Mouse (Mus musculus) spleen, postnatal 14 days (tissue): ENCODE results near the gene Tspoap1.

Experiments used
- DNase-seq, 2 experiments: peaks; one replicate each; pipeline ENCODE4 v3.0.0; 2021 to 2022; ENCODE audit warnings: low spot score in 2 of 2

Tspoap1 gene

DNA sequence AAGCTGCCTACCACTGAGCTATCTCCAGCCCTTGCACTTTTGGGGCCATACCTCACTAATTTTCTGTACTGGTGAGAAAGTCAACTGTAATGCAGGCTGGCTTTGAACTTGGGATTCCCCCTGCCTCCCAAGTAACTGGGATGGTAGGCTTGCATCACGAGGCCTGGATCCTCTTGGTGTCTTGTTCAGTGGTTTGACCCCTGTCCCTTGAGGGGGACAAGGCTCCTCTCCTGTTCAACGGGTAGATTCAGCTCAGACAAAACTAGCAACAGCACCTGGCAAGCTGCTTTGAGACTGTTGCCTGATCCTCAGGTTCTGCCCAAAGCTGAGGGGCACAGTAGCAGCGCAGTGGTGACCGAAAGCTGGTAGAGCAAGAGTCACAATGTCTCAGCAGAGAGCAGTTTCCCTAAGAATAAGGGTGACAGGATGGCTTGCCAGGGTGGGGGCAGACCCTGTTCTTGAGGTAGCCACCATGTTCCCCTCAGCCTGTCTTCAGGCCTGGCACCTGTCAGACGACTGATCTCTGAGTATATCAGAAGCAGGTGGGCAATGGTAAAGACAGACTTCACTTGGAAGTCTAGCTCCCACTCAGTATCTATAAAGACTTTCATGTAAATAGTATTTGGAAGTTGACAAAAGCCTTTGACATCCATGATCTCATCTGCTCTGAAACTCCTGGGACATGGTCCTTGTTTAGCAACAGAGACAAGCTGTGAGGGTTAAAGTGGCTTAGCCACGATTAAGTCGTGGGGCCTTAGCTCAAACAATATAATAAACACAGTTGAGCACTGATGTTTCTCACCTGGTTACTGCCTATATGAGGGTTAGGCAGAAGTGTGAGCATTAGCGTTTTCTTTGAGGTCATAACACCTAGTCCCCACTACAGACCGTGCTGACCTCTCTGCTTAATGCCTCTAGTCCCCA lies 14.4 kb upstream of the Tspoap1 start:
- DNase-seq, result no peak

DNA sequence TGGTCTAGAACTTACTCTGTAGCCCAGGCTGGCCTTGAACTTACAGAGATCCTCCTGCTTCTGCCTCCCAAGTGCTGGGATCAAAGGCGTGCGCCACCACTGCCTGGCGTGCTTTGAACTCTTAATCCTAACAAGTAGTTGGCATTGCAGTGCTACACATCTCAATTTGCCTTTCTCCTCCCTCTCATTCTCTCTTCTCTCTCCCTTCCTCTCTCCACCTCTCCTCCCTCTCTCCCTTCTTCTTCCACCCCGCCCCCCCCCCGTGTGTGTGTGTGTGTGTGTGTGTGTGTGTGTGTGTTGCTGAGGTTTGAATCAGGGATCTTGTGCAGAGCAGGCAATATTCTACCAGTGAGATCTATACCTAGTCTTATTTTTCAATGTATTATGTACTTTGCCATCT lies 13.0 kb upstream of the Tspoap1 start:
- DNase-seq, result no peak

DNA sequence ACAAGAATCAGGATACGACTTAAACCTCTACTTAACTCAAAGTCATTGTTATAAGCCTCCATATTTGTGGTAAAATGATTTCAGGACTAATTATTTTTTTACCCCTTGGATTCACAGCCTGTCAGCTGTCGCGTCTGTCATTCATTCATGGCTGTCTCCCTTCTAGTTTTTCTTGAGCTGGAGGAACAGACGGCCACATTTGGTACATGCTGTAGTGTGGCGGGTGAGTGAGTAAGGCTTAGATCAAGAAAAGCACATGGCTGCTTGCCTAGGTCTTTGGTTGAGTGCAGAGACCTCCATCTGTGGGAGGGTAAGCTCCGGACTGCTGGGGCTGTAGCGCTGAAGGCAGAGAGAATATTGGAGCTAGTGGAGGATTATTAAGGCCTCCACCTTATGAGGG lies 12.6 kb upstream of the Tspoap1 start:
- no peak for DNase-seq

DNA sequence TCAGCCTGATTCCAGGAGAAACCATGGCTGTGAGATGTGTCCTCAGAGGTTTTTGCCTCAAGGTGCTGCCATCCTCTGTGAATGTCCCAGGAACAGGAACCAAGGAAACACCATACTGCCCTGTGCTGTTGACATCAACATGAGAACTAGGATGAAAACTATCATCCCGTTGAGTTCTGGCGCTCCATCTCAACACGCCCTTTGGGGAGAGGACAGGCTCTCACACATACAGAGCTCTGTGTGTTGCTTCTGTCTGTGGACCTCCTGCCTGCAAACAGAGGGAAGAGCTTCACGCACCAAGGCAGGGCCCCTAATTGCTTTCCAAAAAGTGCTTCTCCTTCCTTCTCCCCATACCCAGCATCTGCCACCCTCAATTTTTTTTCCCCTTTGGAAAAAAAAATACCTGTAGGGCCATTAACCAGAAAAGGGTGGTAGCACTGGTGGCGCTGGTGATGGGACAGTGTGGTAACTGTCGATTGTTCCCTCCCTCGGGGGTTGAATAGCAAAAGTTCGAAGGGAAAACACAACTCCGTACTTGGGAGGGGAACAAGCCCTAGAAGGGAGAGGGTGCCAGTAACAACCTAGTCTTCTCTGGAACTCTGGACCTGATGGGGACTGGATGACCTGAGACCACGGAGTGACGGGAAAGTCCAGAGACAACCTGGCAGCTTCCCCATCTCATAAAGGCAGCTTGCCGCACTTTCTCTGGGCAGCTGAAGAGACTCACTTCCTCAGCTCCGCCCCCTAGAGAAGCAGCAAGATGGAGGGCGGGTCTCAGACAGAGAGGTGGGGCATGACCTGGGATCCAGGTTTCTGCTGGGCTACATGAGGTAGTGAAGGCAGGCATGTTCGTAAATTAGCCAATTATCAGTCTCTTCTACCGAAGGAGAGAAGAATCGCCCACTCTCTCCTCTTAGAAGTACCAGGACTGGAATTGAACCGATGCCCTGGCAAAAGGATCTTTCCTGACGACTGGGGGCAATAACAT lies 11.9 kb upstream of the Tspoap1 start:
- DNase-seq, result peak; percentile 72 to 78

DNA sequence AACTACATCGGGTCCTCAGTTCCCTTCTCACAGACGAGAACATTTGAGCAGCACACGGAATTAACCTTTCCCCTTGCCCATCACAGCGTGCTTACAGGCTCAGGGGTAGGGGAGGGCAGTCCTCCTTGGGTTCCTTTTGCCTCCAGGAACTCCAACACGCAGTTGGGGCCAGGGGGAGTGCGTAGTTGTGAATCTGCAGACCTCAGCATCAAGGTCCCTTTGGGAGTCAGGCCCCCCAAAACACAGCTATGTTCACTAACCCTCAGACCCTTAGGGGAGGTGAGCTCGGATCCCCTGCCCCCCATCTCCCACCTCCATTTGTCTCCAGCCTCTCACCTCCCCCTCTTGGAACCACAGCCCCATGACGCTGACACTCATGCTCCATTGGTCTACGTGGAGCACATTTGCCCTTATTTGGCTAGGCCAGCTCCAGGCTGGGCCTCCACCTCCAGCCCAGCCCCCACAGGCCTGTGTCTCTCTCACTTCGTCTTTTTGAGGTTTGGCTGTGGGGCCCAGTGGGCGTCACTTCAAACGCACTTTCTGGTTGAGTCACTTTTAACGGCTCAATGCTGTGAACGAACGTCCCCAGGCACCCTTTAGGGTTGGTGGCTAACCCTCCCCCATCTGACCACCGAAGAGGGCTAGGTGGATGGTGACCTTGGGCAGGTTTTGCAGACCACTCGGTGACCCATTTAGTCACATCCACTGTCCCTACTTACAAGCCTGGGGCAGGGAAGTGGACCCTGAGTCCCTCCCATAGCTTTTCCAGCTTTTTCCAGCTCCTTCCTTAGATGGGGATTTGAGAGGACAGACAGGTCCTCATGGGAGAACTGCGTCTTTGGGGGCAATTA lies 10.9 kb upstream of the Tspoap1 start:
- DNase-seq, result peak; percentile 78 to 83

DNA sequence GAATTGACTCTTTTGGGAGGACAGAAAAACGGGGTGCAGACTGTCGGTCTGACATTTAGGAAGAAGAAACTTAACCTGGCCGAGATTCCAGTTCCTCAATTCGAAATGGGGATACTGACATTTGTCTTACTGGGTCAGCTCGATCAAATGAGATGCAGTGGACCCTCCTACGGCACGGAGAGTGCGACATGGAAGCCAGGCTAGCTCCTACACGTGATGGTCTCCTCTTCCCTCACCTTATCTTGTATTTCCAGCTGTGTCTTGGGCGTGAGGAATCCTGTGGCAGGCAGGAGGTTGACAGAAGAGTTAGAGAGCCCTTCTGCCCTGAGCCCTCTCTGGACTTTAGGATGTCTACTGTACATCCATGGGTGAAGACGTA lies 10.3 kb upstream of the Tspoap1 start:
- peak in 1 of 2 experiments; percentile 38 for DNase-seq

DNA sequence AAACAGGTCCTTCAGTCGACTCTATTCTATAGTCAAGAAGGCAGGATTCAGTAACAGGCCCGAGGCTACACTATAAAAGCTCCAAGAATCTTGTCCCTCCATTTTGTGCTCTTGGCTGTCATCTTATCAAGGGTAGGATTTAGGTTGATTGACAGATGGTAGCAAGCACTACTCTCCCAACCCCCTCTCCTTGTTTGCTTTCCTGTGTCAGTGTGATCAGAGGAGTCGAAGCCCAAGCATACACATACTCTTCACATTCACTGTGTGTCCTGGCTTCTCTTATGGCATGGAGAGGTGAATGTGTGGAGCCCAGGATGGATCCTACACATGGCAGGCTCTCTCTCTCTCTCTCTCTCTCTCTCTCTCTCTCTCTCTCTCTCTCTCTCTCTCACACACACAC lies 9.8 kb upstream of the Tspoap1 start:
- no peak for DNase-seq

DNA sequence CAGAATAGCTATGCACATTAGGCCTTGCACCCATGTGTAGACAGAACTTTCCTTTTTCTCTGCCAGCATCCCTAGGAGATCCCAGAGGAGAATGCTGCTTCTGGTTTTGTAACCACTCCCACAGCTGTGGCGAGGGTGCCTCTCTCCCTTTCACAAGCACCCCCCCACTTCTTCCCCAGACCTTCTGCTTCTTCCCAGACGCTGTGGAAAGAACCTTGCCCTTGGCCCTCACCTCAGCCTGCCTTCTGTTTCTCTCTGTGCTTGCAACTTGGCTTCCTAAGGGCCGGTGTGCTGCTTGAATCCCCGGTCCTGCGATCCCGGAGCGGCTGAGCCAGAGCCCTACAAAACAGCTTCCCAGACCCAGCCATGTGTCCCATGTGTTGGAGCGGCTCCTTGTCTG lies 9.3 kb upstream of the Tspoap1 start:
- no peak for DNase-seq

DNA sequence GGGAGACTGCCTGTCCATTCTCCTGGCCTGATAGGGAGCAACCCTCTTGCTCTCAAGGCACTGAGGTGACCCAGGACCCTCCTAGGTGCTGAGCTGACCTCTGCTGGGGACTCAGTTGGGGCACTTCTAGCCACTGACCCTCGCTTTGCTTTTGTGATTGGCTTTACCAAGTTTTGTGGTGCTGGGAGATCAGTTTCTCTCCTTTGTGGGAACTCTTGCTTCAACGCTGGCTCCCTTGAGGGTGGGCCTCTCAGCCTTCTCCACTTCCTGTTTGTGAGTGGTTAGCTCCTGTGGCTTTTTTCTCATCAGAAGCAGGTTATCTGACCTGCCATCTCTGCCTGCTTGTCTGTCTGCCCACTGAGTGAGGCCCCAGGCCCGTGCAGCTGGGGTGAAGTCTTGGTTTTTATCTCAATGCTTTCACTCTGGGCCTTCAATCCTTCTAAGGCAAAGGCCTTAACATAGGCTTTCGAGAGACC lies 8.8 kb upstream of the Tspoap1 start:
- DNase-seq, result peak in 1 of 2 experiments; percentile 56

DNA sequence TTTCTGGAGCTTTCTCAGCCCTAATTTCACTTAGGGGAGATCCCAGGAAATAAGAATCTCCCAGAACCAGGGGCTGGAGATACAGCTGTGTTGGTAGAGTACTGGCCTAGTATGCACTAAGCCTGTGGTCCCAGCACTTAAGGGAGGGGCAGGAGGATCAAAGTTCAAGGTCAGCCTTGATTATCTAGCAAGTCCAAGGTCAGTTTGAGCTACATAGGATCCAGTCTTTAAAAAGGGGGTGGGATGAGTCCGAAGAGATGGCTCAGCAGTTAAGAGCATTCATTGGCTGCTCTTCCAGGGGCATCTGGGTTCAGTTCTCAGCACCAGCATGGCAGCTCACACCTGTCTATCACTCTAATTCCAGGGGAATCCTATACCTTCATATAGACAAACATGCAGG lies 8.0 kb upstream of the Tspoap1 start:
- no peak for DNase-seq

DNA sequence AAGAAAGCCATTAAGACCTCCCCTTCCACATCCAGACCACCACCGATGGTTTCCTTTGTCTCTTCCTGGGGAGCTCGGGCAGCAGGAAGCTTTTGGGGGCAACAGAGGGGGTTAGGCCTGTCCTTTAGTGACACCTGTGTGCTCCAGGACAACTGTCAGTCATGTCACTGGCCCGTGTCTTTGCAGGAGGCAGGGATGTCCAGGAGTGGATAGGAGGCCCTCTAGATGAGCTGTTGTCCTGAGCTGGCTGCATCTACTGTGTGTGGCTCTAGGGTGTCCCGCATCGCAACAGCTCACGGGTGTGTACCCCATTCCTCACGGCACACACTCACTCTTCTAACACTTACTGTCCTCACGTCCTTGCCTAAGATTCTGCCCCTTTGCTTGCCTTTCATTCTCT lies 7.1 kb upstream of the Tspoap1 start:
- no peak for DNase-seq

DNA sequence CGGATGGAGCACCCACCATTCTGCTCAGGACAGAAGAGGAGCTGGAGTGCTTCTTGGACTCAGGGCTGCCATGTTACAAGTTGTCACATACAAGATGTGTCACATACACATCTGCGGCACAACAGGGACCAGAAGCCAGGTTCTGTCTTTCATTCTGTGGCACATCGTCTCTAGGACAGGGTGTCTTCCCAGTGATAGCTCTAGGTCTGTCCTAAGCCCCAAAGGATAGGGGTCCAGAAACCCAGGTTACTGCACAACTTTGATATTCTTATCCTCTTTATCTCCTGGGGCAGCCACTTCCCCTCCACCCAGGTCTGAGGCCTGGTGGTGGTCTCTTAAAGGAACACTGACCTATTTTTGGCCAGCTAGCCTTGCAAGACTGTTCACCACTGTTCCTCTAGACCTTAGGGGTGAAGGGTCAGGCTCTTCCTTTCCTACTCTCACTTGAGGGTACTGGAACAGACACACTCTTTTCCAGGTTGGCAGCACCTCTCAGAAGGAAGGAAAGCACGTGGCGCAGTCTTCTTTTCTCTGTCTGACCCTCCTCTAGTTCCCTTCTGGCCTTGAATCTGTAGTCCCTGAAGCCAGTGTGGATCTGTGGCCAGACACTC lies 6.3 kb upstream of the Tspoap1 start:
- no peak for DNase-seq

DNA sequence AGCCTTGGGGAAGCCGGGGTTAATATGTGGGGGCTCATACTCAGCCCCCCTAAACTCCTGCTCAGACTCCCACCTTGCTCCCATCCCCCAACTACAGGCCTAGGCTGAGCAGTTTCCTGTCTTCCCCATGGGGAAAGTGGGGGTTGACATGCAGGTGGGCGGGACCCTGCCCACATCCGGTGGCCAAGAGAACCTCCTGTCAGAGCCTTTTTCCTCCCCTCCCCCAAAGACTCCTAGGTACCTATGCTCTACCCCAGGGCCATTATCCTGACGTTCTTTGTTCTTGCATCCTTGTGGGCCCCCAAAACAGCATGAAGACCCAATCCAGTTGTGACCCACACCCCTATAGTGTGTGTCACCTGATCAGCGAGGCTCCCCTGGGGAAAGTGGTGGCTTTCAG lies 5.7 kb upstream of the Tspoap1 start:
- peak; percentile 56 to 68 for DNase-seq

DNA sequence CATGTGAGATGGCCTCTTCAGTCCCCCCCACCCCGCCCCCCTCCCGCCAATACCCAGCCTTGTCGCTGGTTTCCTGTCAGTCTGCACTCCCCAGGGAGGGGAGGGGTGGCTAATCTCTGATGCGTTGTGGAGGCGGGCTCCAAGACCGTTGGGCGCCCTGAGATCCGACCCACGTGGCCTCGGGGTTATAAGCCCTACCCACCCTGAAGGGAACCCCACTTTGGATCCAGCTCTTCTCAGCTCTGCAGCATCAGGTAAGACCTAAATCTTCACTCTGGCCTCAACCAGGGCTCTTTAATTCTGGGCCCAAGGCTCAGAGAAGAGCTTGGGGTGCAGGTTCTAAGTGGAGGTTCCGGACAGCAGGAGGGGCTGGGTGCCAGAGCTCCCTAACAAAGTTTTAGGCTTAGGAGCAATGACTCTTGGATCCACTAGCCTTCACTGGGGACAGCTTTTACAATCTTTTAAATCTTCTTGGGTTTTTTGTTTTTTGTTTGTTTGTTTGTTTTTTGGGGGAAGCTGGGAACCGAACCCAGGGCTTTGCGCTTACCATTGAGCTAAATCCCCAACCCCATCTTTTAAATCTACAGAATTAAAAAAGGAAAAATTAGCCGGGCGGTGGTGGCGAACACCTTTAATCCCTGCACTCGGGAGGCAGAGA lies 4.9 kb upstream of the Tspoap1 start:
- DNase-seq, result peak; percentile 90 to 94

DNA sequence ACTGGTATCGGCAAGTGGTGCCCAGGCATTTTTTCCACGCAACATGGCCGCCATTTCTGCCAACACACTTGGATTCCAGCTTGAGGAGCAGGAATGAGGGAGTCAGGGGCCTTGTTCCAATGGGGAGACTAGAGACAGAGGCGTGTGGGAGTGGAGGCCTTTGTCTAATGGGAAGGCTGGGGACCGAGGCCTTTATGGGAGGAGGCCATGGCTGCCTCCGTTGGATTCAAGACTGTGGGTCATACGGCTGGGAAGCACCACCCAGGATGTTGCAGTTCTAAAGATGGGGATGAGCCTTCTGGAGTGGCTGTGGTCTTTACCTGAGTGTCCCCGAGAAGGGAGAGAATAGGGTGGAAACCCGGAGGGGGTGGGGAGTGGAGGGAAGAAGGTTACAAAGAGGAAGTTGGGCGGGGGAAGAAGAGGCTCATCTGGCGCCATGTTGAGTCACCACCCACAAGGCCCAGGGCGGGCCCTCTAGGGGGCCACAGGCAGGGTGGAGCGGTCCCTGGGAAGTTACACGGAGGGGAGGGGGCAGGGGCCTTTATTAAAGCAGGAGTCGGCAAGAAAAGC lies 4.0 kb upstream of the Tspoap1 start:
- peak; percentile 63 to 68 for DNase-seq

DNA sequence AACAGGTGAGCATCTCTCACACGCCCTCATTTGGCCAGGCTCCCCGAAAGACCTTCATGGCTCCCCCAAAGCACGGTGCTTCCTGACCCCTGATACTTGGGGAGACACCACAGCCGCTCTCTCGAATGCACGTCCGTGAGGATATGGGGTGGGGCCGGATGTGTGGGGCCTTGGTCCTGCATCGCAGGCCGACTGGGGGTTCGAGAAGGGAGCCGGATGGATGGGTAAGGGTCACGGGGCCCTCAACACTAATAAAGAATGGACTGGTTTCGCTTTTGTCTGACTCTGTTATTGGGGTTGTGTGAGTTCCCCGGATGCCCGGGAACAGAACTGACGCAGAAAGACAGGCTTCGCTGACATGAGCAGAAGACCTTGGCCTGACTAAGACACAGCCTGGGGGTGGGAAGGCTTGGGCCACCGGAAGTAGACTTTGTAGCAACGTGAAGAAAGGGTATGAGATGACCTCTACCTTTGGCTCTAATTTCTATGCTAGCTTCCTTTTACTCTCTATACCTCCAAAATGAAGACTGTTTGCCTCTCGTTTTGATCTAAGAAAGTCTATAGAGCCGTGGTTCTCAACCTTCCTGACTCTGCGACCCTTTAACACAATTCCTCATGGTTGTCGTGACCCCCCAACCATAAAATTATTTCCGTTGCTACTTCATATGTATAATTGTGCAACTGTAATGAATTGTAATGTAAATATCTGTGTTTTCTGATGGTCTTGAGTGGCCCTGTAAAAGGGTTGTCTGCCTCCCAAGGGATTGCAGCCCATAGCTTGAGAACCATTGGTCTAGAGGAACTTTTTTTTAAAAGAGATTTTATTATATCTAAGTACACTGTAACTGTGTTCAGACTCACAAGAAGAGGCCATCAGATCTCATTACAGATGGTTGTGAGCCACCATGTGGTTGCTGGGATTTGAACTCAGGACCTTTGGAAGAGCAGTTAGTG lies 3.1 kb upstream of the Tspoap1 start:
- DNase-seq, result no peak

DNA sequence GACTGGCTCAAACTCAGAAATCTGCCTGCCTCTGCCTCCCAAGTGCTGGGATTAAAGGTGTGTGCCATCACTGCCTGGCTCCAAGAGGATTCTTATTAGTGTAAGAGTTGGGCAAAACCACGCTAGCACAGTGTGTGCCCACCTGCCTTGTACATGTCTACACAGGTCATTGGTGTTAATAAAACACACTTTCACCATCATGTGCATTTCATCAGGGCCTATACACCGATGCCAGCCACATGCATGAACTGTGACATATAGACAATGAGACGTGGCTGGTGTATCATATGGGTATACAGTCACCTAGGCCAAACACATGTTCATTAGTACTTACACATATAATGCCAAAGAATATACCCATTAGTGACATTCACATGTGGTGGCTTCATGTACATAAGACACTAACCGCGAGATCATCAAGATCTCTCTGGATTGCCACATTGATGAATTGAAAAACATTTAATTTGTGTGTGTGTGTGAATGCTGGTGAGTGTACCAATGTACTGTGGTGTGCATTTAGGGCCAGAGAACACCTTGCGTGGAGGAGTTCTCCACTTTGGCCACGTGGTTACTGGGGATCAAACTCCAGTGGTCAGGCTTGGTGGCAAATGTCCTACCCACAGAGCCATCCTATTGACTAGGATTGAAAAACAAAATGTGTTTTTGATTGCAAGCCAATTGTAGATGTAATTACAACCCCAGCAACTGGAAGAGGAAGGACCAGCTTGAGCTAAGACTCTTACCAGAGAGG lies 2.0 kb upstream of the Tspoap1 start:
- no peak for DNase-seq

DNA sequence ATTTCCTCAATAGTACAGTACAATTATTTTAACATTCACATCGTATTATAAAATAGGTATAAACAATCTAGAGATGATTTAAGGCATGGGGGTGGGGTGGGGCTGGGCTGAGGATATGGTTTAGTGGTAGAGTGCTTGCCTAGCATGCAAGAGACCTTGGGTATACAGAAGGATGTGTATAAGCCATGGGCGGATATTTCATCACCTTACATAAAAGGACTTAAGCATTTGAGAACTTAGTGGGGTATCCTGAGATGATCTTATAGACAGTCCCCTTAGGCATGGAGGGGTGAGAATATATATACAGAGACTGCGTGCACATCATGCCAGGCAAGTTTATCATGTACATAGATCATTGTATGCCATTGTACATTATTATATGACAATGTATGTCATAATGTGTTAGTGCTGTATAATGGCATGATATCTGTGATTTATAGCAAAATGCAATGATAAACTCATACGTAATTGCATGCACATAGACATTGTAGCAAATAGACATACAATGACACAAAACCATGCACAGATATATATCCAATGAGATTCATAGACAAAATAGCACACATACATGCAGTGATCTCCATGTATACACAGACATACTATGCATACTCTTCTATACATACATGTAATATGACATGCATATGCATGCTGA lies 1.3 kb upstream of the Tspoap1 start:
- DNase-seq, result no peak
